Mouse (Mus musculus): ENCODE data around the gene Kat5. TPM values are rescaled to one million over a fixed set of nuclear protein-coding genes. Genes with fewer than 3 reads are reported as not detected.

Kat5 gene
- polyA plus RNA-seq, 1 experiment: 139 TPM

DNA sequence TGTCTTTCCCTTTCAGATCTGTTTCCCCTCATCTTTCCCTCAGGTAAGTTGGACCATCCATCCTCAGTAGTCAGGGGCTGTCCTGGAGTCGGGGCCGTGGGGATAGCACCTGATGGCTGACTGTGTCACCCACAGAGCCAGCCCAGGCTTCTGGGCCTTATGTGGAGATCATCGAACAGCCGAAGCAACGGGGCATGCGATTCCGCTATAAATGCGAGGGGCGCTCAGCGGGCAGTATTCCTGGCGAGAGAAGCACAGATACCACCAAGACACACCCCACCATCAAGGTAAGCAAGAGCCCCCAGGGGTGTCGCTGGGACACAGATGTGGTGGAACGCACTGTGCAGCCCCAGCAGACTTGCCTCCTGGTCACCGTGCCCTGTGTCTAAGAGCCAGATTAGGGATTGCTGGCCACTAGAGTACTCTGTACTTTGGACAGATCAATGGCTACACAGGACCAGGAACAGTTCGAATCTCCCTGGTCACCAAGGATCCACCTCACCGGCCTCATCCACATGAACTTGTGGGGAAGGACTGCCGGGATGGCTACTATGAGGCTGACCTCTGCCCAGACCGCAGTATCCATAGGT, 28.5 kb upstream of the Kat5 start:
- H3K27ac ChIP-seq (ENCODE audit: insufficient read depth, low read length): no peak overlapping the region
- WGBS: 75% methylated on average over 18 of the region's 18 CpGs

DNA sequence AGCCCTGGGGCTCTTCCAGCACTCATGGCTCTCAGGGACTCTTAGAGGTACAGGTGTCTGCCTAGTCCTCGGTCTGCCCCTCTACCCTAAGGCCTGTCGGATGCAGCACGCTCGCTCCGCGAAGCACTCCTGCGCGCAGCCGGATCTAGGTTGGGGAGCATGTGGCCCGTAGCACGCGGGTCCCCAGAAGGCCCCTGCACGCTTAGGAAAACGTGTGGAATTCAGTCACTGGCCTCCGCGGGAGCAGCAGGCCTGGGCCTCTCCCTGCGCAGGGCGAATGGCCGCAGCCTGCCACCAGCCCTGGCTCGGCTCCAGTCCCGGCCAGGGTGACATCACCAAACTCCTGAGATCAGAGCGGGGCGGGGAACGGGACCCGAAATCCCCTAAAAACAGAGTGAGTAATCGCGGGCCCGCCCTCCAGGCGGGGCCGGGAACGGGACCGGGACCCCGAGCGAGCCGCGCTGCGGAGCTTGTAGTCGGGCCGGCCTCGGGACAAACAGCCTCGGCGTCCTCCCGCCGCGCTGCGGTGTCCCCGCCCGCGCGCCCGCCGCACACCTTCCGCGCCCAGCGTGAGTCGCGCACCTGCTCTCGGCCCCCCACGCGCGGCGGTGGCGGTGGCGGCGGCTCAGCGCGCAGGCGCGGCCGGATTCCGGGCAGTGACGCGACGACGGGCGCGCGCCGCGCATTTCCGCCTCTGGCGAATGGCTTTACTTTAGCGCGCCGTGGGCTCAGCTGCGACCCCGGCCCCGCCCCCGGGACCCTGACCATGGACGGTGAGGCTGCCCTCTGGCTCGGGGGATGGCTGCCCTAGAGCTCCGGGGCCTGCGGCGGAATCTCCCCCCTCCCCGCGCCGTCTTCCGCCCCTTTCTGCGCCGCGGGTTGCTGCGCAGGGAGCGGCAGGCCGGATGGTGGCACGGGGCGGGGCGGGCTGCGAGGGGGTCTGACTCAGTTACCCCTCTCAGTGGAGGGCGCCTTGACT, 27.3 kb upstream of the Kat5 start, which contains the start of gene Rela:
TSS of gene Rela (plus strand) at position 415 of the 979 bp plus-strand sequence.
- peaks cover 18% of the 10 kb centered on the region for H3K4me1 ChIP-seq (ENCODE audit: control insufficient read depth, insufficient read depth, low read length)
- peak within 1 kb of the TSS; percentile 81 for H3K4me3 ChIP-seq (replicated peaks; ENCODE audit: insufficient read depth, low read depth, low read length)
- DNase-seq: peak; percentile 96 to 97
- peak within 1 kb of the TSS; percentile 98 for H3K27ac ChIP-seq (ENCODE audit: insufficient read depth, low read length)
- no peaks in the 10 kb centered on the region for H3K27me3 ChIP-seq (ENCODE audit: control insufficient read depth, insufficient read depth, low read length)
- TF ChIP-seq CTCF (IDR thresholded peaks at IDR 0.05; ENCODE audit: borderline replicate concordance, insufficient read depth, low read depth, low read length): no peak
- TF ChIP-seq POLR2A (IDR thresholded peaks at IDR 0.05; ENCODE audit: borderline replicate concordance, insufficient read depth, low read length): peak; percentile 80
- under 1% methylated on average over 105 of the region's 109 CpGs for WGBS

More for the DNA sequence above, 28.5 kb upstream of the Kat5 start:
- no peak for TF ChIP-seq CTCF (IDR thresholded peaks at IDR 0.05; ENCODE audit: borderline replicate concordance, insufficient read depth, low read depth, low read length)
- no peak for TF ChIP-seq POLR2A (IDR thresholded peaks at IDR 0.05; ENCODE audit: borderline replicate concordance, insufficient read depth, low read length)
- Histone ChIP-seq H3K4me1 (ENCODE audit: control insufficient read depth, insufficient read depth, low read length) (peaks cover 18% of the 10 kb centered on the region), H3K4me3 (replicated peaks; ENCODE audit: insufficient read depth, low read depth, low read length) (peak overlapping the region; percentile 81), H3K27me3 (ENCODE audit: control insufficient read depth, insufficient read depth, low read length) (no peaks in the 10 kb centered on the region)
- peak in 1 of 2 experiments; percentile 33 for DNase-seq

DNA sequence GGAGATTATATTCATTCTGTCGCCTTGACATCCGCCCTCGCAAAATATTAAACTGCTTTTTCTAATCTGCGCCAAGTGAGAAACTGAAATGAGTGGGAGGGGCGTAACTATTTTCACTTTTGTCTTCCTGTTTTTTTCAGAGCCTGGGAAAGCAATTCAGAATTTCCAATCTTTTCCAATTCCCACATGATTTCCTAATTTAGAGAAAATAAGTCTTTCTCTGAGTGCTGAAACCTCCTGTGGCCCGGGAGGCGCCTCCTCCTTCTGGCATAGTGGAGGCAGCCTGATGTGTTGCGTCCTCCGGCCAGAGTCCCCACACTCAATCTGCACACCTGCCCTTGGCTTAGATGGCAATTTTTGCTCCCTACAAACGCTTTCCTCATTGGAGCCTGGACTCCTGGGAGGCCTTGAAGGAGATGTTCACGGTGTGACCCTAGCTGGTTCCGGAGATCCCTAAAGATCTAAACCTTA, 26.6 kb upstream of the Kat5 start:
- Histone ChIP-seq H3K27ac (ENCODE audit: insufficient read depth, low read length) (peak overlapping the region; percentile 98), H3K27me3 (ENCODE audit: control insufficient read depth, insufficient read depth, low read length) (no peaks in the 10 kb centered on the region), H3K4me1 (ENCODE audit: control insufficient read depth, insufficient read depth, low read length) (peaks cover 18% of the 10 kb centered on the region), H3K4me3 (replicated peaks; ENCODE audit: insufficient read depth, low read depth, low read length) (peak overlapping the region; percentile 81)
- no peak for DNase-seq
- no peak for TF ChIP-seq CTCF (IDR thresholded peaks at IDR 0.05; ENCODE audit: borderline replicate concordance, insufficient read depth, low read depth, low read length)
- TF ChIP-seq POLR2A (IDR thresholded peaks at IDR 0.05; ENCODE audit: borderline replicate concordance, insufficient read depth, low read length): no peak
- 25% methylated on average over 12 of the region's 12 CpGs for WGBS

DNA sequence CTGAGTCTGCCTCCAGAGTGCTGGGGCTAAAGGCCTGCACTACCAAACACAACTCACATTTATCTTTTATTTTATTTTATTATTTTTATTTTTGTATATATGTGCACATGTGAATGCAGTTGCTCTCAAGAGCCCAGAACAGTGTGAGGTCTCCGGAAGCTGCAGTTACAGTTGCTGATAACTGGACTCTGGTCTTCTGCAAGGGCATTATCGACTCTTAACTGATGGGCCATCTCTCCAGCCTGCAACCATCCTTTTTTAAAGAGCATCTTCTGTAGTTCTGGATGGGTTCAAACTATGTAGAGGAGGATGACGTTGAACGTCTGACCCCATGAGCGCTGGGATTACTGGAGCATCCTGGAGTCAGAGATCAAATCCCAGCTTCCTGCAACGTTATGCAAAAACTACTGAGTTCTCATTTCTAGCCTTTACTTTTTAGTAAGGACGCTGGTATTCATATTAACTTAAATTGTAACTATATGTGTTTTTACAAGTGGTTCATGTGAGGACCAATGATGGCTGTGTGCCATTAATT, 26.1 kb upstream of the Kat5 start:
- DNase-seq: no peak
- TF ChIP-seq POLR2A (IDR thresholded peaks at IDR 0.05; ENCODE audit: borderline replicate concordance, insufficient read depth, low read length): no peak
- TF ChIP-seq CTCF (IDR thresholded peaks at IDR 0.05; ENCODE audit: borderline replicate concordance, insufficient read depth, low read depth, low read length): no peak
- H3K4me1 ChIP-seq (ENCODE audit: control insufficient read depth, insufficient read depth, low read length): peaks cover 18% of the 10 kb centered on the region
- no peak overlapping the region for H3K4me3 ChIP-seq (replicated peaks; ENCODE audit: insufficient read depth, low read depth, low read length)
- peak overlapping the region; percentile 98; the same call in 1 of the 2 replicates for H3K27ac ChIP-seq (ENCODE audit: insufficient read depth, low read length)
- whole genome bisulfite sequencing: 78% methylated on average over 7 of the region's 7 CpGs
- no peaks in the 10 kb centered on the region for H3K27me3 ChIP-seq (ENCODE audit: control insufficient read depth, insufficient read depth, low read length)

DNA sequence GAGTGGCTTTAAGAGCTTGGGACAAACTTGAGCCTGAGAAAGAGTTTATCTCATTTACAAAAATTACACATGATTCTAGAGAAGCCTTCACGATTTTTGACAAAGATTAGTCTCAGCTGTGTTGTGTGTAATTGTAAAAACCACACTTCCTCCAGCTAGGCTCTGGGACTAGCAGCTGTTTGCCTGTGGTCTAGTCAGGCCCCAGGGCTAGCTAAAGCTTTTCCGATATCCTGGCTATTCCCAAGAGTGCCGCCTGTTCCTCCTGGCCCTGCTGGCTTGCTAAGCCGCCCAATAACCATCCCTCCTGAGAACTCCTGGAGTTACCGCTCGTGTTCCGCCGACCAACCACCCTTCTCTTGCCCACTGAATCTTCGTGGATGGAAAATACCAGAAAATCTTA, 22.1 kb upstream of the Kat5 start:
- Histone ChIP-seq H3K27ac (ENCODE audit: insufficient read depth, low read length) (no peak overlapping the region), H3K27me3 (ENCODE audit: control insufficient read depth, insufficient read depth, low read length) (no peaks in the 10 kb centered on the region), H3K4me1 (ENCODE audit: control insufficient read depth, insufficient read depth, low read length) (peaks cover 6% of the 10 kb centered on the region), H3K4me3 (replicated peaks; ENCODE audit: insufficient read depth, low read depth, low read length) (no peak overlapping the region)
- 82% methylated on average over 9 of the region's 9 CpGs for WGBS
- no peak for TF ChIP-seq POLR2A (IDR thresholded peaks at IDR 0.05; ENCODE audit: borderline replicate concordance, insufficient read depth, low read length)
- no peak for TF ChIP-seq CTCF (IDR thresholded peaks at IDR 0.05; ENCODE audit: borderline replicate concordance, insufficient read depth, low read depth, low read length)
- DNase-seq: no peak

DNA sequence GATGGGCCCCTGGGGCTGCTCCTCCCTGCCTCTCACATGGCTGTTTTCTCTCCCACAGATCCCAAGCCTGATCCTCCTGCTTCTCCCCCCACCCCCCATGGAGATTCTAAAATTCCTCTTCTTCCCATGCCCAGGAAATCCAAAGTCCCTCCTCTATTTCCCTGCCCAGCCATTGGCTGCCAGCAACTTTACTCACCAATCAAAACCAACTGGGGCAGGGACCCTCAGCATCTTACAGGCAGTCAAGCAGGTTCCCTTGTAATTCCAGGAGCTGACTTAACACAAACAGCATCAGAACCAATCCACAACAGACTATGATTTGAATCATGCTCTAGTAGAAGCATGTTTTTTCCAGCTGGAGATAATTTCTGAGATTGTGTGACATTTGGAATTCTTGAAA, 19.9 kb upstream of the Kat5 start:
- Histone ChIP-seq H3K27ac (ENCODE audit: insufficient read depth, low read length) (no peak overlapping the region), H3K27me3 (ENCODE audit: control insufficient read depth, insufficient read depth, low read length) (no peaks in the 10 kb centered on the region), H3K4me1 (ENCODE audit: control insufficient read depth, insufficient read depth, low read length) (no peaks in the 10 kb centered on the region), H3K4me3 (replicated peaks; ENCODE audit: insufficient read depth, low read depth, low read length) (no peak overlapping the region)
- no peak for TF ChIP-seq CTCF (IDR thresholded peaks at IDR 0.05; ENCODE audit: borderline replicate concordance, insufficient read depth, low read depth, low read length)
- no peak for TF ChIP-seq POLR2A (IDR thresholded peaks at IDR 0.05; ENCODE audit: borderline replicate concordance, insufficient read depth, low read length)
- DNase-seq: no peak

DNA sequence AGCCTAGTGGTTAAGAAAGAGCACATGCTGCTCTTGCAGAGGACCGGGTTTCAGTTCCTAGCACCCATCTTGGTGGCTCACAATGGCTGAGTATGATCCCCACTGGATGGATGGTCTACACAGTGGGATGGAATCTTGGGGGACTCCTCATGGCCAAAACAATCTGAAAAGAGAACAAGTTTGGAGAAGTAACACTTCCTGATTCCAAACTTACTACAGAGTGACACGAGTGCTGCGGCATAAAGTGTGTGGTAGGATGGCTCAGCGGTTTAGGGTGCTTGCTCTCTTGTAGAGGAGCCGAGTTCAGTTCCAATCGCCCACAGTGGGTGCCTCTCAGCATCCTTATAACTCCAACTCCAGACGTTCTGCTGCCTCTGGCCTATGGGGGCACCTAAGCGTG, 15.3 kb upstream of the Kat5 start:
- DNase-seq: no peak
- WGBS: 84% methylated on average over 8 of the region's 8 CpGs
- H3K27me3 ChIP-seq (ENCODE audit: control insufficient read depth, insufficient read depth, low read length): no peaks in the 10 kb centered on the region
- no peak overlapping the region for H3K4me3 ChIP-seq (replicated peaks; ENCODE audit: insufficient read depth, low read depth, low read length)
- TF ChIP-seq POLR2A (IDR thresholded peaks at IDR 0.05; ENCODE audit: borderline replicate concordance, insufficient read depth, low read length) (no peak), CTCF (IDR thresholded peaks at IDR 0.05; ENCODE audit: borderline replicate concordance, insufficient read depth, low read depth, low read length) (no peak)
- no peak overlapping the region for H3K27ac ChIP-seq (ENCODE audit: insufficient read depth, low read length)
- no peaks in the 10 kb centered on the region for H3K4me1 ChIP-seq (ENCODE audit: control insufficient read depth, insufficient read depth, low read length)
